Mouse (Mus musculus) hindbrain, embryonic 11.5 days (tissue): ENCODE measurements around the gene Stap1. TPM values are rescaled to one million over a fixed set of nuclear protein-coding genes. Genes with fewer than 3 reads are reported as not detected.

Experiments used
- ATAC-seq: fragments of 200-750 bp; cut with Nextera tagmentation; 2 replicates; pipeline ENCODE4 v1.8.0; 2017; ENCODE audit warnings: mild to moderate bottlenecking, moderate TSS enrichment, moderate library complexity; ENCODE audit not compliant: low FRiP score
- DNase-seq: peaks from one replicate; pipeline ENCODE4 v3.0.0-alpha.2; 2015; ENCODE audit warnings: low spot score
- H3K27ac ChIP-seq: fragments of 300-500 bp; sonication (generic); 2 replicates; pipeline ENCODE4 v1.5.1; 2014; ENCODE audit warnings: mild to moderate bottlenecking, low read depth, low read length
- H3K27me3 ChIP-seq: fragments of 300-500 bp; sonication (generic); 2 replicates; pipeline ENCODE4 v1.6.1; 2014; ENCODE audit warnings: mild to moderate bottlenecking, low read length, moderate library complexity, mixed read lengths; ENCODE audit not compliant: control insufficient read depth, insufficient read depth
- H3K36me3 ChIP-seq: fragments of 300-500 bp; sonication (generic); 2 replicates; pipeline ENCODE4 v1.6.1; 2014; ENCODE audit warnings: mild to moderate bottlenecking, low read length, moderate library complexity, mixed read lengths; ENCODE audit not compliant: control insufficient read depth, insufficient read depth
- H3K4me1 ChIP-seq: fragments of 300-500 bp; sonication (generic); replicated peaks from 2 replicates; pipeline ENCODE4 v1.6.1; 2014; ENCODE audit warnings: low read length, mixed read lengths; ENCODE audit not compliant: control insufficient read depth, insufficient read depth
- H3K4me2 ChIP-seq: fragments of 300-500 bp; sonication (generic); replicated peaks from 2 replicates; pipeline ENCODE4 v1.6.1; 2014; ENCODE audit warnings: mild to moderate bottlenecking, low read depth, low read length
- H3K4me3 ChIP-seq: fragments of 300-500 bp; sonication (generic); 2 replicates; pipeline ENCODE4 v1.5.1; 2014; ENCODE audit warnings: low read depth, low read length
- H3K9ac ChIP-seq: fragments of 300-500 bp; sonication (generic); 2 replicates; pipeline ENCODE4 v1.6.1; 2014; ENCODE audit warnings: low read depth, low read length
- H3K9me3 ChIP-seq: fragments of 300-500 bp; sonication (generic); 2 replicates; pipeline ENCODE4 v1.6.1; 2016; ENCODE audit warnings: low read length; ENCODE audit not compliant: control insufficient read depth
- WGBS: fragments of 180-500 bp; shearing (Covaris S2); extraction: QIAGEN DNeasy Blood & Tissue Kit; methylation state at CpG from one replicate; pipeline ENCODE4 v1.1.7; 2014; 5-methylcytosine and 5-hydroxymethylcytosine counted together
- polyA plus RNA-seq: library from polyadenylated mRNA; unstranded; fragments of >200 nt; fragmentation: Nextera tagmentation; extraction: Ambion mirVana; gene quantifications from 2 replicates; pipeline ENCODE4 v1.2.1, GENCODE M21; 2014

The Stap1 gene
- 0.57 and 0.66 TPM in 2 replicates for polyA plus RNA-seq

DNA sequence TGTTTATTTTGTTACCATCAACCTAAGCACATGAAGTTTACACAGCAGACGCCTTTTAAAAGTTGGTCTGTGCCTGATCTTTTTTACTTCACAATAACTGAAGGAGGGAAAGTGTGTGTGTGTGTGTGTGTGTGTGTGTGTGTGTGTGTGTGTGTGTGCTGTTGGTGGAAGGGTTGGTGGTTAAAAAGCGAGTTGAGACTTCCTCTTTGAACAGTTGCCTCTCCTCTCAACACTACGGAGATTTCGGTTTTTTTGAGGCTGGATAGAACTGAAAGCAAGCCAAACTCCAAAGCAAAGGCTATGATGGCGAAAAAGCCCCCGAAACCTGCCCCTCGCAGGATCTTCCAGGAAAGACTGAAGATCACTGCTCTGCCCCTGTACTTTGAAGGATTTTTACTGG, at the start of gene Stap1:
TSS of gene Stap1 (plus strand) at position 209 of the 400 bp plus-strand sequence.
- Histone ChIP-seq H3K4me3 (no peak within 1 kb of the TSS), H3K36me3 (no peaks in the 10 kb centered on the region), H3K9ac (no peak within 1 kb of the TSS), H3K27me3 (no peaks in the 10 kb centered on the region), H3K9me3 (no peaks in the 10 kb centered on the region), H3K27ac (no peak within 1 kb of the TSS), H3K4me2 (no peak within 1 kb of the TSS), H3K4me1 (no peaks in the 10 kb centered on the region)
- no peak for ATAC-seq
- 75% methylated on average over 7 of the region's 7 CpGs for WGBS
- DNase-seq, result no peak

DNA sequence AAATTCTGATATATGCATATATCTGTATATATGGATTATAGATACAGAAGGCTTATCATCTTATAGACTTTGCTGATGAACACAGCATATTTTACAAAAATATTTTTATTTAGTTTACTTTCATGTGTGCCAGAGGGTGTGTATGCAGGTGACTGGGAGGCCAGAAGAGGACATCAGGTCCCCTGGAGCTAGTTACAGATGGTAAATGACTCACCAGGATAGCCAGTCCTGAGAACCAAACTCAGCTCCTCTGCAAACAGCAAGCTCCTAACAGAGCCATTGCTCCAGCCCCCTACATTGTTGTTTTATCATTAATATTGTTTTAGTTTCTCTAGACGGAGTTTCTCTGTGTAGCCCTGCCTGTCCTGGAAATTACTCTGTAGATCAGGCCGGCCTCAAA, 41.7 kb upstream of the Stap1 start:
- Histone ChIP-seq H3K4me1 (no peaks in the 10 kb centered on the region), H3K27ac (no peak overlapping the region), H3K4me3 (no peak overlapping the region), H3K9me3 (no peaks in the 10 kb centered on the region), H3K4me2 (no peak overlapping the region), H3K27me3 (no peaks in the 10 kb centered on the region), H3K36me3 (no peaks in the 10 kb centered on the region), H3K9ac (no peak overlapping the region)
- 89% methylated on average over 2 of the region's 2 CpGs for WGBS
- ATAC-seq, result no peak
- DNase-seq, result no peak

DNA sequence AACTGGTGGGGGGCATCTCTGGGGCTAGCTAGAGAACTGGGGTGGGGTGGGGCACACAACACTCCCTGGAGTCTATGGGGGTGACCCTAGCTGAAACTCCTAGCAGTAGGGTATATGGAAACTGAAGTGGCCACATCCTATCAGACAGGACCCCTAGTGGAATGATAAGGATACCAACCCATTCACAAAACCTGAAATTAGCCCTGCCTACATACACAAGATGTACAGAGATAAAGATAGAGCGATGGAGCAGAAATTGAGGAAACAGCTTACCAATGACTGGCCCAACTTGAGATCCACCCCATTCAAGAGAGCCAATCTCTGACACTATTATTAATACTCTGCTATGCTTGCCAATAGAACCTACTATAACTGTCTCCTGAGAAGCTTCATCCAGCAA, 8.0 kb upstream of the Stap1 start:
- 84% methylated on average over 1 of the region's 1 CpGs for WGBS
- no peak overlapping the region for H3K4me3 ChIP-seq
- no peak for ATAC-seq

DNA sequence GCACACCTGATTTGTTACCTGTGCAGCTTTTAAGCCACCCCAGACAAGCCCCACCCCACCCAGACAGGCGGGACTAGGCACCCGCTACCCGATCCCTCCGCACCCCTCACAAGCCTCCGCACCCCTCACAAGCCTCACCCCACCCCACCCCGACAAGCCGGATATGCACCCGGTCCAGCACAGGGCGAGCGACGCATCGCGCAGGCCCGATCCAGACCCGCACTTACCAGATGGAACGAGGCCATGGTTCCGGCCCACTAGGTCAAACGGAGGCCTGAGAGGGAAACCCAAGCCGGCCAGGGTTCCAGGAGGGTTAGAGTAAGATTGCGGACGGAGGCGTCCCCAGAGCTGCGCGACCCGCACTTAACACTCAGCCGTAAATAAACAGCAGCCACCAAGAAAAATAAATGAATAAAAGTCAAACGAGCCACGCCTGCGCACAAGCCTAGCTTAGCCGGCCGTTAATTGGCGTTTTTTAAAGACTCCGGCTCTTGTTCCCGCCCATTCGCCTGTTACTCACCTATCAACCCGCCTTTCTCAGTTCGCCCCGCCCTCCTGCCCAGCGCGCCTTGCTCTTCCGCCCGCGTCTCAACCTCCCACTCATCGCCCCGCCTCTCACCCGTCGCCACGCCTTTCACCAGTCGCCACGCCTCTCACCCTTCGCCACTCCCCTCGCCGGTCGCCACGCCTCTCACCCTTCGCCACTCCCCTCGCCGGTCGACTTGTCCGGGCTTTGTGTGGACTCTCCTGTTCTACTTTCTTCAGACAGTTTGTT, 6.3 kb upstream of the Stap1 start, which contains the start of gene Cenpc1:
TSS of gene Cenpc1 (minus strand) at position 483 of the 775 bp plus-strand sequence.
- no peaks in the 10 kb centered on the region for H3K9me3 ChIP-seq
- peak within 1 kb of the TSS; percentile 78 for H3K9ac ChIP-seq
- DNase-seq, result peak; percentile 96
- peak; percentile 96 for ATAC-seq
- H3K4me1 ChIP-seq, result no peaks in the 10 kb centered on the region
- under 1% methylated on average over 60 of the region's 60 CpGs for whole genome bisulfite sequencing
- H3K4me2 ChIP-seq, result peak within 1 kb of the TSS; percentile 41
- H3K27ac ChIP-seq, result peak within 1 kb of the TSS; percentile 82
- peak within 1 kb of the TSS; percentile 83 for H3K4me3 ChIP-seq
- H3K36me3 ChIP-seq, result no peaks in the 10 kb centered on the region
- H3K27me3 ChIP-seq, result no peaks in the 10 kb centered on the region

More for the DNA sequence above, 8.0 kb upstream of the Stap1 start:
- Histone ChIP-seq H3K9ac (no peak overlapping the region), H3K36me3 (no peaks in the 10 kb centered on the region), H3K27me3 (no peaks in the 10 kb centered on the region), H3K4me1 (no peaks in the 10 kb centered on the region), H3K27ac (no peak overlapping the region), H3K4me2 (no peak overlapping the region), H3K9me3 (no peaks in the 10 kb centered on the region)
- no peak for DNase-seq

DNA sequence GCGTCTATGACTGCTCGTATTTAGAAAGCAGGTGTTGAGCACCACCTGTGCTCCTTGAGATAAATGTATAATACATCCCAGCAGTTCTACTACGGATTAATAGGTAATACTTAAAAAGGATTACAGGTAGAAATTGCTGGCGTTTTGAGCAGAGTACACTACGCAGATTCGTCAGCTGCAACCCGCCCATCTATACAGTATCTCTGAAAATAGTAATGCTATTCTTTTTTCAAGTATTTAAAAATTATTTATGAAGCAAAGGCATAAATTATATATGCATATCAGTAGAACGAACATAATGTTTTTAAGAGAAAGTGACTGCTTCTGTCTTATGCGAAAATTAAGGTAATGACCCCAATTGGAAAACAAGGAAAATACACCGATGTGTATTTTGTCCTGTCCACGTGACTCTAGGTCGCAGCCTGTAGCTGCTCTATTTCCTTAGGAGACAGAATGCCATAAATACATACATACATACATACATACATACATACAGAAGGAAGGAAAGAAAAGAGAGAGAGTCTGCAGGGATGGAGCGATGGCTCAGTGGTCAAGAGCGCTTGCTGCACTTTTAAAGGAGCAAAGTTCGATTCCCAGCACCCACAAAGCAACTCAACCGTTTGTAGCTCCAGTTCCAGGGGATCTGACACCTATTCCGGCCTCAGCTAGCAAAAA, 5.5 kb upstream of the Stap1 start:
- DNase-seq (no peak), ATAC-seq (peak; percentile 80)
- H3K36me3 ChIP-seq, result no peaks in the 10 kb centered on the region
- no peaks in the 10 kb centered on the region for H3K4me1 ChIP-seq
- no peaks in the 10 kb centered on the region for H3K27me3 ChIP-seq
- peak overlapping the region; percentile 17; the same call in 1 of the 2 replicates for H3K9ac ChIP-seq
- 1% methylated on average over 17 of the region's 17 CpGs for WGBS
- H3K4me3 ChIP-seq, result peak overlapping the region; percentile 83
- no peaks in the 10 kb centered on the region for H3K9me3 ChIP-seq
- H3K4me2 ChIP-seq, result peak overlapping the region; percentile 37
- no peak overlapping the region for H3K27ac ChIP-seq

DNA sequence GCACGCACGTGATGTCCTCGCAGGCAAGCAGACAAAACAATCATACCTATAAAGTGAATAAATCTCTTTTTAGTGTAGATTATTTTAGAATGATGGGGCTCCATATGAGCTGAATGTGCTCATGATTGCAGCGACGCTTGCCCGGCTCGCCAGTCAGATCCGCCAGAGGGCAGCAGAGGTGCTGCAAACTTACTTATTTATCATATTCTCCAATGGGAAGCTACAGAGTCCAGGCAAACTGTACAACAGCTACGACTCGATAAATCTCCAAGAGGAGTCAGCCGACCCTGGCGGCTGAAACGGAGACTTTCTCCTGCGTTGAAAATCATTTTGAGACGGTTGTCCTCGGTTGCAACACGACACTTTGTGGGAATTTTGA, 5.0 kb upstream of the Stap1 start:
- no peaks in the 10 kb centered on the region for H3K9me3 ChIP-seq
- 1% methylated on average over 17 of the region's 17 CpGs for WGBS
- H3K36me3 ChIP-seq, result no peaks in the 10 kb centered on the region
- H3K4me2 ChIP-seq, result peak overlapping the region; percentile 37
- H3K27ac ChIP-seq, result no peak overlapping the region
- DNase-seq (peak; percentile 88), ATAC-seq (peak; percentile 44)
- H3K4me1 ChIP-seq, result no peaks in the 10 kb centered on the region
- H3K4me3 ChIP-seq, result peak overlapping the region; percentile 83
- H3K27me3 ChIP-seq, result no peaks in the 10 kb centered on the region
- H3K9ac ChIP-seq, result peak overlapping the region; percentile 17; the same call in 1 of the 2 replicates

DNA sequence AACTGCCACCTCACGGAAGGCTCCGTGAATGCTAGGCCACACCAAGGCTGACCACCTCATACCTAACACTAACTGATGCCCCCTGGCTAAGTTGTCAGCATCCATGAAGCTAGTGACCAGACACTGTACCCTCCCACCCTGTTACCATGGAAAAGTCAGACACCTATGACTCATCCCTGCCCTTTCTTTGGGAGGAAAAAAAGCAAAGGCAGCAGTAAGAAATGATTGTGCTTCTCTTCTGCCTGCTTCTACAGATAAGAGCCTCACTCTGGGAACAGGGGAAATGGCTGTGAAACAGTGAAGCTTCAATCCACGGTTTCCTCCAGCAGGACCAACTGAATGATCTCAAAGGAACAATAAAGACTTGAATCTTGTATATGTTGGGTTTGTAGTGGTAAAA, 3.1 kb upstream of the Stap1 start:
- WGBS, result 87% methylated on average over 3 of the region's 3 CpGs

DNA sequence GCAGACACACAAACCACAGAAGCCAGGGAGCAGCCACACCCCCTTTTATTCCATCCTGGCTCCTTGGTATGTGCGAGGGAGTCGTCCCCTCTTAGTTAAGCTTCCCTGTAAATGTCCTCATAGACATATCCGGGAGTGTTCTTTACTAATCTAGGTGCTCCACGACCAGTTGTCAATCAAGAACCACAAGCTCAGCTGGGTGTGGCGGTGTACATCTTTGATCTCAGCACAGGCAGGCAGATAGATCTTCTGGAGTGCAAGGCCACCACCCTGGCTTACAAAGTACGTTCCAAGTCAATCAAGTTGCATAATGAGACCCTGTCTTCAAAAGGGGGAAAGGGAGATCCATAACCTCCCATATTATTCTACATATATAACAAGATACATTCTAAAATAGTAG, 2.4 kb upstream of the Stap1 start:
- no peaks in the 10 kb centered on the region for H3K9me3 ChIP-seq
- DNase-seq (no peak), ATAC-seq (no peak)
- no peaks in the 10 kb centered on the region for H3K36me3 ChIP-seq
- no peak overlapping the region for H3K4me2 ChIP-seq
- H3K9ac ChIP-seq, result no peak overlapping the region
- H3K27ac ChIP-seq, result no peak overlapping the region
- no peaks in the 10 kb centered on the region for H3K4me1 ChIP-seq
- 85% methylated on average over 6 of the region's 6 CpGs for WGBS
- H3K27me3 ChIP-seq, result no peaks in the 10 kb centered on the region
- H3K4me3 ChIP-seq, result no peak overlapping the region

More for the DNA sequence above, 3.1 kb upstream of the Stap1 start:
- Histone ChIP-seq H3K9ac (no peak overlapping the region), H3K36me3 (no peaks in the 10 kb centered on the region), H3K27me3 (no peaks in the 10 kb centered on the region), H3K9me3 (no peaks in the 10 kb centered on the region), H3K4me1 (no peaks in the 10 kb centered on the region), H3K4me2 (no peak overlapping the region), H3K27ac (no peak overlapping the region), H3K4me3 (no peak overlapping the region)
- DNase-seq, result no peak
- no peak for ATAC-seq
